Mouse (Mus musculus) intestine, embryonic 16.5 days (tissue): ENCODE results near the gene Olfr907. TPM values are rescaled to one million over a fixed set of nuclear protein-coding genes. Genes with fewer than 3 reads are reported as not detected.

ENCODE experiments used
- polyA plus RNA-seq: library from polyadenylated mRNA; unstranded; fragments of >200 nt; fragmentation: Nextera tagmentation; extraction: Ambion mirVana; gene quantifications from 2 replicates; pipeline ENCODE4 v1.2.1, GENCODE M21; 2015

Gene Olfr907
- polyA plus RNA-seq, 1 experiment from 2014 or later: not detected

Other genes with a start within 250 kb of the Olfr907 start
- gene Olfr143, start 243.0 kb upstream of the Olfr907 start, polyA plus RNA-seq: not detected in 2 replicates
- gene Olfr895, start 227.9 kb upstream of the Olfr907 start, polyA plus RNA-seq: not detected in 2 replicates
- not detected in 2 replicates for gene Olfr896-ps1, start 204.7 kb upstream of the Olfr907 start, polyA plus RNA-seq
- not detected in 2 replicates for gene Olfr25, start 166.7 kb upstream of the Olfr907 start, polyA plus RNA-seq
- not detected in 2 replicates for gene Olfr898, start 147.4 kb upstream of the Olfr907 start, polyA plus RNA-seq
- gene Olfr250, start 128.9 kb upstream of the Olfr907 start, polyA plus RNA-seq: not detected in 2 replicates
- gene Olfr251, start 118.7 kb upstream of the Olfr907 start, polyA plus RNA-seq: not detected in 2 replicates
- gene Olfr147, start 94.1 kb upstream of the Olfr907 start, polyA plus RNA-seq: not detected in 2 replicates
- not detected in 2 replicates for gene Olfr901, start 66.3 kb upstream of the Olfr907 start, polyA plus RNA-seq
- not detected in 2 replicates for gene Olfr902, start 48.1 kb upstream of the Olfr907 start, polyA plus RNA-seq
- not detected in 2 replicates for gene Olfr904, start 32.7 kb upstream of the Olfr907 start, polyA plus RNA-seq
- gene Olfr905, start 24.7 kb upstream of the Olfr907 start, polyA plus RNA-seq: not detected in 2 replicates
- gene Olfr906, start 8.7 kb upstream of the Olfr907 start, polyA plus RNA-seq: not detected in 2 replicates
- not detected in 2 replicates for gene Olfr911-ps1, start 25.8 kb downstream of the Olfr907 start, polyA plus RNA-seq
- gene Olfr910, start 42.0 kb downstream of the Olfr907 start, polyA plus RNA-seq: not detected in 2 replicates
- not detected in 2 replicates for gene Olfr912, start 84.4 kb downstream of the Olfr907 start, polyA plus RNA-seq
- gene Olfr913, start 97.0 kb downstream of the Olfr907 start, polyA plus RNA-seq: not detected in 2 replicates
- gene Olfr914, start 109.3 kb downstream of the Olfr907 start, polyA plus RNA-seq: not detected in 2 replicates
- gene Olfr916, start 164.1 kb downstream of the Olfr907 start, polyA plus RNA-seq: not detected in 2 replicates
- not detected in 2 replicates for gene Olfr917, start 170.0 kb downstream of the Olfr907 start, polyA plus RNA-seq
- gene Olfr918, start 178.8 kb downstream of the Olfr907 start, polyA plus RNA-seq: not detected in 2 replicates
- gene Olfr919, start 207.9 kb downstream of the Olfr907 start, polyA plus RNA-seq: not detected in 2 replicates
- gene Vwa5a, start 222.5 kb downstream of the Olfr907 start, polyA plus RNA-seq: 15.4 and 16.3 TPM in 2 replicates